ENCODE assay signal across 8 mouse cellular contexts in genomic region chr8:102780899-102781298, GRCm38 (mm10). TPM values are rescaled to one million over a fixed set of nuclear protein-coding genes. Genes with fewer than 3 reads are reported as not detected.
A peak's percentile ranks its signal among the peaks of the same experiment; 100 is the strongest.
DNase-seq lines count a peak whose midpoint lies in the region; ATAC-seq and TF ChIP-seq lines count a peak whose summit lies in the region.

No protein-coding gene starts in this region.

- peak; percentile 79 for DNase-seq in brain, embryonic 18.5 days (ENCODE audit: low read depth, low spot score)
- DNase-seq in fibroblast of lung, adult 2 months (ENCODE audit: low read depth): peak; percentile 62
- peak; percentile 37 to 77 for DNase-seq in kidney, postnatal 36 days
- peak; percentile 2 to 10 (median 2) for DNase-seq in liver, embryonic 14.5 days (ENCODE audit: low read depth in 3 of 3, low spot score in 3 of 3)
- DNase-seq in urinary bladder, postnatal 36 days (ENCODE audit: low spot score in 2 of 2): peak; percentile 41 to 47

- peaks cover 56% of the 10 kb centered on the region for H3K27me3 ChIP-seq in E14TG2a.4 (ENCODE audit: insufficient read depth, low read length)
- peaks cover 30% of the 10 kb centered on the region for H3K27me3 ChIP-seq in heart, embryonic 15.5 days
- peaks cover 32% of the 10 kb centered on the region for H3K27me3 ChIP-seq in liver, embryonic 14.5 days (ENCODE audit: control insufficient read depth, insufficient read depth, low read length)
- no peaks in the 10 kb centered on the region for H3K27me3 ChIP-seq in neural tube, embryonic 14.5 days (ENCODE audit: control insufficient read depth, insufficient read depth, low read length)

- H3K4me2 ChIP-seq in heart, embryonic 15.5 days: peak overlapping the region; percentile 78
- H3K4me2 ChIP-seq in liver, embryonic 14.5 days (ENCODE audit: low read depth): no peak overlapping the region
- peak overlapping the region; percentile 65 for H3K4me2 ChIP-seq in neural tube, embryonic 14.5 days (ENCODE audit: low read depth, low read length)

- H3K4me3 ChIP-seq in E14TG2a.4 (replicated peaks; ENCODE audit: low read length): no peak overlapping the region
- peak overlapping the region; percentile 48 for H3K4me3 ChIP-seq in heart, embryonic 15.5 days
- H3K4me3 ChIP-seq in liver, embryonic 14.5 days (ENCODE audit: insufficient read depth in 1 of 2, low read depth in 2 of 2, low read length in 2 of 2): no peak overlapping the region
- H3K4me3 ChIP-seq in neural tube, embryonic 14.5 days (ENCODE audit: low read depth, low read length): peak overlapping the region; percentile 35

- WGBS in heart, embryonic 15.5 days: 1% methylated on average over 12 of the region's 12 CpGs
- 3% methylated on average over 12 of the region's 12 CpGs for WGBS in liver, embryonic 14.5 days (ENCODE audit: insufficient replicate concordance)
- WGBS in neural tube, embryonic 14.5 days: 0% methylated on average over 12 of the region's 12 CpGs

- peak overlapping the region; percentile 50; the same call in 1 of the 2 replicates for H3K9ac ChIP-seq in heart, embryonic 15.5 days
- H3K9ac ChIP-seq in liver, embryonic 14.5 days (replicated peaks): no peak overlapping the region
- peak overlapping the region; percentile 51; the same call in 1 of the 2 replicates for H3K9ac ChIP-seq in neural tube, embryonic 14.5 days (replicated peaks; ENCODE audit: low read depth, low read length)

- peaks cover 23% of the 10 kb centered on the region for H3K4me1 ChIP-seq in E14TG2a.4 (replicated peaks; ENCODE audit: low read depth, low read length)
- H3K4me1 ChIP-seq in heart, embryonic 15.5 days (replicated peaks): peaks cover 25% of the 10 kb centered on the region
- H3K4me1 ChIP-seq in liver, embryonic 14.5 days (replicated peaks; ENCODE audit: control insufficient read depth in 2 of 2, insufficient read depth in 2 of 2, low read length in 1 of 2): no peaks in the 10 kb centered on the region
- peaks cover 13% of the 10 kb centered on the region for H3K4me1 ChIP-seq in neural tube, embryonic 14.5 days (ENCODE audit: control insufficient read depth, insufficient read depth, low read length)

- H3K9me3 ChIP-seq in E14TG2a.4 (ENCODE audit: low read length): no peaks in the 10 kb centered on the region
- H3K9me3 ChIP-seq in heart, embryonic 15.5 days (replicated peaks): no peaks in the 10 kb centered on the region
- no peaks in the 10 kb centered on the region for H3K9me3 ChIP-seq in liver, embryonic 14.5 days (ENCODE audit: control insufficient read depth, low read length)
- no peaks in the 10 kb centered on the region for H3K9me3 ChIP-seq in neural tube, embryonic 14.5 days (ENCODE audit: control insufficient read depth, low read length)

- H3K27ac ChIP-seq in heart, embryonic 15.5 days: peak overlapping the region; percentile 40; the same call in 1 of the 2 replicates
- H3K27ac ChIP-seq in liver, embryonic 14.5 days: no peak overlapping the region
- H3K27ac ChIP-seq in neural tube, embryonic 14.5 days (ENCODE audit: low read depth, low read length): no peak overlapping the region; the same call in 1 of the 2 replicates

- H3K36me3 ChIP-seq in E14TG2a.4 (ENCODE audit: insufficient read depth, low read length): no peaks in the 10 kb centered on the region
- H3K36me3 ChIP-seq in heart, embryonic 15.5 days: no peaks in the 10 kb centered on the region
- H3K36me3 ChIP-seq in liver, embryonic 14.5 days (replicated peaks; ENCODE audit: control insufficient read depth, insufficient read depth, low read depth): no peaks in the 10 kb centered on the region
- no peaks in the 10 kb centered on the region for H3K36me3 ChIP-seq in neural tube, embryonic 14.5 days (ENCODE audit: control insufficient read depth, insufficient read depth, low read length)

- peak; percentile 74 for TF ChIP-seq CTCF in E14TG2a.4 (conservative IDR thresholded peaks at IDR 0.05; ENCODE audit: low read length)
- TF ChIP-seq CTCF in liver, embryonic 14.5 days (IDR thresholded peaks at IDR 0.05; ENCODE audit: low read depth): peak; percentile 75

- ATAC-seq in heart, embryonic 15.5 days (replicated peaks; ENCODE audit: insufficient number of reproducible peaks, insufficient read depth, low FRiP score, low read depth): no peak
- ATAC-seq in liver, embryonic 14.5 days (ENCODE audit: insufficient read depth): no peak
- ATAC-seq in neural tube, embryonic 14.5 days (ENCODE audit: low read depth): no peak

- no peak for TF ChIP-seq EP300 in liver, embryonic 14.5 days (IDR thresholded peaks at IDR 0.05; ENCODE audit: low read depth)

RNA-seq across cellular contexts. Expression of gene Cdh11, which starts 4.5 kb away (rescaled TPM):
- 42.2 and 63.9 TPM in 2 replicates for polyA plus RNA-seq in heart, embryonic 15.5 days (2015; fragmentation: Nextera tagmentation; extraction: Ambion mirVana)
- 0.67 and 1.3 TPM in 2 replicates for polyA plus RNA-seq in liver, embryonic 14.5 days (2012; rRNA removed)
- 1.9 and 2.4 TPM in 2 replicates for polyA plus RNA-seq in liver, embryonic 14.5 days (2014; fragmentation: Nextera tagmentation; extraction: Ambion mirVana)
- 59.9 and 84.8 TPM in 2 replicates for polyA plus RNA-seq in neural tube, embryonic 14.5 days (2014; fragmentation: Nextera tagmentation; extraction: Ambion mirVana)

Comparison
In these comparisons a context has a peak if more than half of its experiments do, and no peak if none do; other contexts are left out.
1. H3K4me3 ChIP-seq: peak in heart, embryonic 15.5 days (single experiment) and neural tube, embryonic 14.5 days (single experiment); none in E14TG2a.4 (single experiment) and liver, embryonic 14.5 days (0 of 2).
2. DNase-seq: peak in every context shown above with its lines; median percentile 79 in brain, embryonic 18.5 days; 62 in fibroblast of lung, adult 2 months; 57 in kidney, postnatal 36 days; 44 in urinary bladder, postnatal 36 days; 2 in liver, embryonic 14.5 days.
3. RNA of gene Cdh11, which starts 4.5 kb away (polyA plus RNA-seq): 59.9 to 84.8 TPM in neural tube, embryonic 14.5 days and 42.2 to 63.9 TPM in heart, embryonic 15.5 days; 0.67 to 2.4 TPM in liver, embryonic 14.5 days; every median in the first group is over 10 times any median in the second.